Mouse (Mus musculus) lung, postnatal 0 days (tissue): Measurements from ENCODE around the gene Notum.

ENCODE experiments used
- CTCF ChIP-seq: IDR thresholded peaks from 2 replicates; pipeline ENCODE4 v1.5.1; 2016; ENCODE audit warnings: antibody characterized with exemption, mild to moderate bottlenecking
- EP300 ChIP-seq: IDR thresholded peaks from 2 replicates; pipeline ENCODE4 v1.6.1; 2016; ENCODE audit warnings: antibody characterized with exemption, mild to moderate bottlenecking, control low read depth

DNA sequence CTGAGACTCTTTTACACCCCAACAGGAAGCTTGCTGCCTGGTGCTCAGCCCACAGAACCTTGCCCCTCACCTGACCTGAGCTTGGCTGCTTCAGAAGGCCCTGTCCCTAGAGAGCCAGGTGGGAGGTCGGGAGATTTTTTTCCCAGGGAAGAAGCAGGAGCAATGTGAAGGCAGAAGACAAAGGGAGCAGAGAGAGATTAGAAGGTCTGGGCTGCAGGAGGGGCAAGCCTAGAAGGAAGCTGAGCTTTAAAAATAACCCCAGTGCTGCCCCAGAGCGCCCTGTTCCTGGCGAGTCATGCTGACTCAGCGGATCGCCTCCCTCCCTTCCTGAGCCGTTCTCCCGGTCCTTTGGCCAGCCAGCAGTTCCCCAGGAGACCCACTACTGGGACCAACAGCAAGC is 31.1 kb downstream of the Notum start:
- TF ChIP-seq CTCF: no peak
- TF ChIP-seq EP300: no peak
